Mouse (Mus musculus) adrenal gland, postnatal 36 days (tissue): ENCODE data around the gene Tekt5. TPM values are rescaled to one million over a fixed set of nuclear protein-coding genes. Genes with fewer than 3 reads are reported as not detected.

Experiments used
- DNase-seq, 2 experiments: peaks; one replicate each; pipeline ENCODE4 v3.0.0; 2021; ENCODE audit warnings: mixed read lengths in 1 of 2
- long read RNA-seq, 2 experiments: library from polyadenylated mRNA; stranded (forward); transcript quantifications; one replicate each; pipeline ENCODE4 v2.0.0; 2021; ENCODE audit warnings: borderline sequencing depth in 2 of 2
- total RNA-seq, 2 experiments: library from RNA; stranded (reverse); gene quantifications; 2 replicates each; pipeline ENCODE4 v1.2.3; 2021

Tekt5 gene
- total RNA-seq = not detected
- long read RNA-seq, experiment 1 = 0 reads
- long read RNA-seq, experiment 2 = 0 reads

DNA sequence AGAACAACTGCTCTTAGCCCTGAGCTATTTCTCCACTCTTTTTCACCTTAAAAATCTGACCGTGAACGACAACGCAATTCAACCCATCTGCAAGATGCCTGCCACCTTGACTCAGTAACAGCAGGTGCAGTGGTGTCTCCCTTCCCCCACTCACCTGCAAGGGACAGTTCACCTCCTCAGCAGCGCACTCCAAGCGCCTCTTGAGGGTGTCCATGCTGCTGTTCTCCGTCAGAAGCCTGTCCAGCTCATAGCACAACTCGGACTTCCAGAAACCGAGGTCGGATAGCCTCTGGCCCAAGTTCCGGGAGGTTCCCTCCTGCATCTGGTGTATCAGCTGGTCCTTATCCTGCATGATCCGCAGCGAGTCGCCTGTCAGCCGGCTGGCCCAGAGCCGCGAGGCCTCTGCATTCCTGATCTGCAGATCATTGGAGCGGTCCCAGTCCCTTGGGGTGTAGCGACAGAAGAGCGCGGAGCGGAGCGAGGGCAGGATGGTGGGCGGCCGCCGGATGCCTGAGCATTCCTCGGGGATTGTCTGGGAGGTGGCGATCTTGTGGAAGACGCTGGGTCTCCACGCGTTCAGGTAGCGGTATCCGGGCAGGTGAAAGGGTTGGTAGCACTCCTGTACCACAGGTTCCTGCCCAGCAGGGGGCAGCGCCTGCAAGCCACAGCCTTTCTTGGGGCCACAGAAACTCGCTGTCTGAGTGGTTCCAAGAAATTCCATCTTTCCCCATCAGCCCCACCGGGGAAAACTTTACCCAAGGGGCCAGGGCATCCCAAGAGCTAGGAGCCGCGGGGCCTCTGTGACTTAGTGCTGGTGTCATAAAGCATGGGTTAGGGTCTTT, at the start of gene Tekt5:
TSS of gene Tekt5 (minus strand) at position 792 of the 842 bp plus-strand sequence.
- DNase-seq = peak; percentile 43 to 49

DNA sequence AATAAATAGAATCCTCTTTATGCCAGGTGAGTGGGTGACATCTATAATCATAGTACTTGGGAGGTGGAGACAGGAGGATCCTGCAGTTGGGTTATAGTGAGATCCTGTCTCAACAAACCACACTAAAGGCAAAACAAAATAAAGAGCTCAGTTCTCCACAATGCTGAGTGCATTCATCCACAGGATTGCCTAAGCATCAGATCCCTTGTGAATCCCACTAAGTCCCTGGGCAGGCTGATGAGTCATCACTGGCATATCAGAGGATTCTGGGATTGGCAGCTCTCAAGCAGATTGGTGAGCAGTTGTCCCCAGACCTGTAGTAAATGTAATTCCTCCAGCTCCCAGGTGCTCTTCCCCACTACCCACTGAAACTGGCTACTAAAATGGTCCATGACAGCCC, 48.4 kb upstream of the Tekt5 start:
- DNase-seq = no peak

DNA sequence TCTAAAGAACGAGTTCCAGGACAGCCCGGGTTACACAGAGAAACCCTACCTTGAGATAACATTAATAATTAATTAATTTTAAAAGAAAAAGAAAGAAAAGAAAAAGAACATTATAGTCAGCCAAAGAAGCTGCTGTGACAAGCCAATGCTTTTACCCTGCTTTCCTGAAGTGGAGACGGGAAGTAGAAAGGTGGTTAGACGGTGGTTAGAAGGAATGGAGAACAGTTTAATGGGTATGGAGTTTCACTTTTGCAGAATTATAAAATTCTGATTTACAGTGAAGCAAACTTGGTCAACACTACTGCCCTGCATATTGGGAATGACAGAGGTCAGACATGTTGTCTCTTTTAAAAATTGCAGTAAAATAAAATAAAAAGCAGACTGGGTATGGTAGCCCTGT, 46.5 kb upstream of the Tekt5 start:
- DNase-seq = no peak

DNA sequence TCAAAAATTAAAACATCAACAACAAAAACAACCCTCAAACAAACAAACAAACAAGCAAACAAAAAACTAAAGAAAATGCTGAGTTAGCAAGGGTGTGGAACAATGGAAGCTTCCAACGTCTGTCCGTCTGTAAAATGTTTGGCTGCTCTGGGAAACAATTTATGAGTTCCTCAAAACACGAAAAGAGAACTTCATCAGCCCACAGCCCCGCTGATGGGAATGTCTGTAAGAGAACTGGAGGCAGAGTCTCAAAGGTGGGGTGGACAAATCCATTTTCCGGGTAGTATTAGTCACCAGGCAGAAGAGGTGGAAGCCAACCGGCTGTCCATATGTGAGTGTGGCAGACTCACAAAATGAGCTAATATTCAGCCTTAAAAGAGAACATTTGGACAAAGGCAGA, 46.0 kb upstream of the Tekt5 start:
- DNase-seq = no peak

DNA sequence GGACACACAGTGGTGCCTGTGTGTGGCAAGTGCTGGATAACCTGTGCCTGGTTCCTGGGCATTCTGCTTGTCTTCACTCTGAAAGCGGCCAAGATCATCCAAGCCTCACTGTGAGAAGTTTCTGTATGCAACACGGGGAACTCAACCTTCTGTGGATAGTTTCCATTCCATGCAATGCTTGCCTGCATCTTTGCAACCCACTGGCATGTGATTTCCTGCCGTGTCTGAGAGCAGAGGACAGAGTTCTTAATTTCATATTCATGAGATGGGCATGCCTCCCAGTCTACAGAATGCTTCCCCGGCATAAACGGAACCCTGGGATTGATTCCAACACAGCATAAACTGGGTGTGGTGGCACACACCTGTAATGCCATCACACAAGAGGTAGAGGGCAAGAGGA, 42.8 kb upstream of the Tekt5 start:
- no peak for DNase-seq

DNA sequence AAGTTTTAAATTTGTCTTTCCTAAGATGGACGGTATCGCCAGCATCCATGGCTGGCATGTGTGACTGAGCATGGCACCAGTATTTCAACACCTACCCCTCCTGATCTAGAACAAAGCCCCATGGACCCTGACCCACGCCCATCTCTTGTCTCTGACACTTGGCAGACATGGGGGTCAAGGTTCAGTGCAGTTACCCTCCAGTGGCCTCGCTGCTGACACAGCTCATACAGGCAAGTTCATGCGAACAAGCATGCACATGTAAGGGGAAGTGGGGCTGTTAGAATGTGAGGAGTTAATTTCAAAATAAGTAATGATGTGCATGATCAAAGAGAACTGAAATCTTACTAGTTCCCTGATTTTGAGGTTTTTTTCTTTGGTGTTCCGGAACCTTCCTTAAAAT, 40.9 kb upstream of the Tekt5 start:
- DNase-seq = no peak

DNA sequence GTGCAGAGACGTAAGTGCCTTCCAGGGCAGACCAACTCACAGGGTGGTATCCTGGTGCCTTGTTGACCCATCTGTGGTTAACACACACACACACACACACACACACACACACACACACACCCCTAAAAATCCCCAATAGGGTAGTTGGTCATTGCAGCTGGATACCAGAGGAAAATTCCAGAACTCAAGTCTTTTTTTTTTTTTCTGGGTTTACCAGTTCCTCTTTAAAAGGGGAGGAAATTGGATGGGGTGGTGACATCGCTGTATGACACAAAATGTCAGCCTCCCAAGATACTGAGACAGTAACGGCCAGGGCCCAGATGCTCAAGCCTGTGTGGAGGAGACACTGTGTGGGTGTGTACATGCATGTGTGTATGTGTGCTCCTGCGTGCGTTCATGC, 38.1 kb upstream of the Tekt5 start:
- no peak for DNase-seq

DNA sequence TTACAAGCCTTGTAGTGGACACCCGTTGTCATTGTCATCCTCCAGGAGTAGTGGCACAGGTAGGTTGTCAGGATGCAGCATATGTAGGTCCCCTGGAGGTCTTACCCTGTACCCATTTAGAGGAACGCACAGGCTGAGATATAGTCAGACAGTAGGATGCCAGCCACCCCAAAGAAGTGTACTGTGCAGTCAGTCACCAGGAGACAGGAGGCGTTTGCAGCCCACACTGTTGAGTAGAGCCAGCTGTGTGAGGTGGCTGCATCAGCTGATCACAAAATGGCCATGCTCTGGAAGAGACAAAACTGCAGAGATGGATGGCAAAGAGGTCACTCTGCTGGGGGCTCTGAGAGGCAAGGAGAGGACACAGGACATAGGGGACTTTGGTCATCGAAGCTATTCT, 37.1 kb upstream of the Tekt5 start:
- DNase-seq = no peak

DNA sequence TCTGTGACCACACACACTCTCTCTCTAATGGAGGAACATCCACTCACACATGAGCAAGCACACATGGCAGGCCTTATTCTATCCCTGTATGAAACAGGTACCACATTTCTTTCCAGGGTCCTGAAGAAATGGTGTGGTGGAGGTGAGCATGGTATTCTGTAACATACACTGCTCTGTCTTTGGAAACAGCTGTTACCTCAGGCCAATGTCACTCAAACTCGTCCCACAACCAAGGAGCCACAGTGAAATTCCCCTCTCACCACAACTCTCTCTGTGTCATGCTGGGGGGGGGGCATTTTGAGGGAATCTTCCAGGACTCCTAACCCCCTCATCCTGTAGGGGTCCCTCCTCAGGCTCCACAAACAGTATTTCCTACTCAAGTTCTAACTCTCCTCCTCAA, 36.6 kb upstream of the Tekt5 start:
- DNase-seq = no peak

DNA sequence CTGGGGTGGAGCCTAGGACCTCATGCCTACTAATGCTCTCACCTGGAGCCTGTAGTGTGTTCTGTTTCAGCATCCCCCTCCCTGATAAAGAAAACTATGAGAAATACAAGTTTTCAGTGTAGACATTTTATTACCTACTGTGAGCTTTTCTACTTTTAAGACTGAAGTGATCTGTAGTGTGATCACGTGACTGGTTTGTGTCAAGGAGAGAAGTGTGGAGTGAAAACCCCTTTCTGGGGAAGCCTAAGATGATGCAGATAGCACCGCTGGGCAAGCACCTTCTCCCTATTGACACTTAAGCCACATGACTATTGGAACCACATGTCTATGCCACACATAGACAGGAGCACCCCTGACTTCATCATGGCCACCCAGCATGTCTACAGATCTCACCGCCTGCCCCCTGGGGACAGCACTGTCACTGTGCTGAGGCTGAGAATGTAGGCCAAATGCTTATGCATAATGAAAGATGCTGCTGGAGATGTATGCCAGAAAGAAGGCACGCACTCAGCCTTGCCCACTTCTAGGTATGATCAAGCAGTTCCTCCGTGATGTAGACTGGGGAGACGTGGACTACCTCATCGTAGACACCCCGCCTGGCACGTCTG, 25.3 kb upstream of the Tekt5 start:
- no peak for DNase-seq

DNA sequence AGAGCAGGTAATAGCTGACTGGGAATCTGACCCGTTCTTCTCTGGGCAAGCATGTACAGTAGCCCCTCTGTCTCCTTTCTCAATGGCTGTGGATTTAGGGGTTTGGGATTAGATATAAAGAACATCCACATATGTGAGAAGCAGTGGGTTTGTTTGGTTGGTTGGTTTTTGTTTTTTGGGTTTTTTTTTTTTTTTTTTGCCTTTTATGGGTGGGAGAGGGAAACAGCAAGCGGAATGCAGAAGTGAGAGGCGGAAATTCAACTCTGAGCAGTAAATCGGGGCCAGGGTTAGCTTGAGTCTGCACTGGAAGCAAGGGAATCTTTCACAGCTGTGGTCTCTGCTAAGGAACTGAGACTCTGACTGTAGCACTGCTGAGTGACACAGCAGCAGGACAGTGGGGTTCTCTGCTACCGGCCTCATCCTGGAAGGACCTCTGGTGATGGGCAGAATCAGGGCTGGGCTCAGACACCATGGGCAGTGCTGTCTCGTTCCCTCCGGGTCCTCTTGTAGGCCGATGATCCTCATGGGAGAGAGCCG, 22.5 kb upstream of the Tekt5 start:
- no peak for DNase-seq

DNA sequence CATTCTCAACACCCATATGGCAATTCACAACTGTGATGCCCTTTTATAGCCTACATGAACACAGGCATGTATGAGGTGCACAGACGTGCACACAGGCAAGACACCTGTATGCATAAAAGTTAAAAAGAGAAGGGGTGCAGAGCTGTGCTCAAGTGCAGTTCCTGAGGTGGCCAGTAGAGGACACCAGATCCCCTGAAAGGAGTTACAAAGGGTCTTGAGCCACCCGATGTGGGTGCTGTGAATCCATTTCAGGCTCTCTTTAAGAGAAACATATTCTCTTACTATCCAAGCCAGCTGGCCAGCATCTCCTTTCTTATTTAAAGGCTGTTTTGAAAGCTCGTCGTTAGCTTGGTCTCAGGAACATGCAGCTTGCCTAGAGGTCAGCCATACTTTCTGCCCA, 21.6 kb upstream of the Tekt5 start:
- DNase-seq = no peak

DNA sequence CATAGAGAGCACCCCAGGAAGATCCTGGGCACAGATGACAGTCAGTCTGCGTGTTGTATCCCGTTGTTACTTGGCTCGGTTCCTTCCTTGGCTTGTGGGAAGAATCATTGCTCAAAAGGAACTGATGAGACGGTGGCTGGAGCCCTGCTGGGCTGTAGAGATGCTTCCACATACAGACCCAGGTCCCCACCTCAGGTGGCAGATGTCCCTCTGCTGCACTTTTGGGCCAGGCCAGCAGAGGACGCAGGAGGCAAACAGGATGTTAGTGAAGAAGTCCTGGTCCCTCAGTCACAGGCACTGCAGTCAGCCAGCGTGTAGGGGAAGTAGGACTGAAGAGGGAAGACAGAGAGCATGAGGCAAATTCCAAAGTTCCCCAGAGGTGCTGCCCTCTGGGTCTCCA, 20.7 kb upstream of the Tekt5 start:
- peak; percentile 12 to 42 for DNase-seq

DNA sequence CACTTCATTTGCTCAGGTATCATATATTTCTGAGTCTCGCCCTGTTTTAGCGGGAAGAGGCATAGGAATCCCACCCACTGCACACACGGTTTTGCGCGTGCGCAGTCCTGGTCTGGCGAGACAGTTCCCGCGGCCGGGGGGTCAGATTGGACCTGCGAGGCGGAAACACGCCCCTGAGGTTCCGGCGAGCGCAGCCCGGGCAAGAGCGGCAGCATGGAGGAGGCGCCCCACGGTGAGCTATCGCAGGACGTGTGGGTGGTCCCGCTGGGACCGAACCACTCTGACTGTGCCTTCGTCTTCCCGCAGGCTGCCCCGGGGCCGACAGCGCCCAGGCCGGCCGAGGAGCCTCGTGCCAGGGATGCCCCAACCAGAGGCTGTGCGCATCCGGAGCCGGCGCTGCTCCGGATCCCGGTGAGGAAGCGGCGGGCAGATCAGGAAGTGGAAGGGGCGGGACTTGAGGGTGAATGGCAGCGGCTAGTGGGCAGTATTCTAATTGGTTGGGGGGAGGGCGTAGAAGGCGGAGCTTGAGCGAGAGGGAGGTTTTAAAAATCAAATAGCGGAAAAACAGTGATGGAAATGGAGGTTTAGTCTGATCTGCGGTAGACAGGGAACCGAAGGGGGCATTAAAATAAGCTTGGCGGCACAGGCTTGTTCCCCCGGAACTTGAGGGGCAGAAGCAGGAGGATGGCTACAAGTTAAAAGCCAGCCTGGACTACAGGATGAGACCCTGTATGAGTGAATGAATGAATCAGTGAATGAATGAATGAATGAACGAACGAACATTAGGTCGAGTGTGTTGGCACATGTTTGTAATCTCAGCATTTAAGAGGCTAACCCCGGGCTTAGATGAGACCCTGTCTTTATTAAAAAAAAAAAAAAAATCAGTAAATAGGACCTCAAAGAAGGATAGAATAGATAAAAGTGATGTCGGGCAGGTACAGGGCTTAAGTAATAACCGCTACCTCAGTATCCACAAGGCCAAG, 16.8 kb upstream of the Tekt5 start, which contains the start of gene Nubp1:
TSS of gene Nubp1 (plus strand) at position 185 of the 983 bp plus-strand sequence.
- peak; percentile 94 to 96 for DNase-seq

DNA sequence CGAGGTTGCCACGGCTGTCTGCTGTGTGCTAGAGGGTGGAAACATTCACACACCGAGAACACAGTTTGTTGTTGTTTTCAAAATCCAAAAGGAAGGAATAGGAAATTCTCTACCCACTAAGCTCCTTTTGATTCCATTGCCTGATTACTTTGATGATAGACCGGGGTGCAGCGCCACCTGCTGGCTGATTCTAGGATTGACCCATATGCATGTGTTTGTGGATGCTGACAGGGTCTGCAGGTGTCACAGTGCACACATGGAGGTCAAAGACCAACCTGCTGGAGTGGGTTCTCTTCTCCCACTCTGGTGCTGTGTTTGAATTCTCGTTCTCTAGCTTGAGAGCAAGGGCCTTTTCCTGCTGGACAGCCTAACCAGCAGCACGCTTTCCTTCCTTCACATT, 3.9 kb upstream of the Tekt5 start:
- peak; percentile 82 to 86 for DNase-seq

DNA sequence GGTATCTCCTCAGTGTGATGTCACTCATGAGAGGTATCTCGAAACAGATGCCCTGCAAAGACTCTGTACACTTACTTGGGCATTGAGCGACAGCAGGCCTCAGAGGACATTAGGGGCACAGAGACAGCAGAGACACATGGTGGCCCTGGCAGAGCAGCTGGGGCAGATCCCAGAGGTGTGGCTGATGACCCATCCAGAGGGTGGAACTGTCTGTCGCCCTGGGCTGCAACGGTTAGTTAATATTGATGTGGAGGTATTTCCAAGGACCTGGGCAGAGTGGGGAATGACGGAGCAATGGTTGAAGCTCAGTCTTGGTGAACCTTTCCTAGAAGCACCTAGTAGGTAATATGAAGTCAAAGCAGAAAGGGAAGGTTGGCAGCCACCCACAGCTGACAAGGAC, 3.5 kb upstream of the Tekt5 start:
- DNase-seq = no peak

DNA sequence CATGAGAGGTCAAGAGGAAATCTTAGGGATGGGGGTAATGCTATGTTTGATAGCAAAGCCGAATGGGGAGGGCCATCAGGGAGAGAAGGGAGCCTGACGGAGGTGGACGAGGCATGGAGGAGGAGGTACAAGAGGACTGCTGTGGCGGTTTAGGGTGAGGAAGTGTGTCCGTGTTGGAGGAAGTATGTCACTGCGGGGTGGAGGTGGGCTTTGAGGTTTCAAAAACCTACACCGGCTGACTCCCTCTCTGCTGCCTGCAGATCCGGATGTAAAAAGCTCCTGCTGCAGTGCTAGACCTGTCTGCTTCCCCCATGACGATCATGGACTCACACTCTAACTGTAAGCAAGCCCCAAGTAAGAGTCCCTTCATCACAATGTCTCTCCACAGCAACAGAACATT, 2.7 kb downstream of the Tekt5 start:
- no peak for DNase-seq

DNA sequence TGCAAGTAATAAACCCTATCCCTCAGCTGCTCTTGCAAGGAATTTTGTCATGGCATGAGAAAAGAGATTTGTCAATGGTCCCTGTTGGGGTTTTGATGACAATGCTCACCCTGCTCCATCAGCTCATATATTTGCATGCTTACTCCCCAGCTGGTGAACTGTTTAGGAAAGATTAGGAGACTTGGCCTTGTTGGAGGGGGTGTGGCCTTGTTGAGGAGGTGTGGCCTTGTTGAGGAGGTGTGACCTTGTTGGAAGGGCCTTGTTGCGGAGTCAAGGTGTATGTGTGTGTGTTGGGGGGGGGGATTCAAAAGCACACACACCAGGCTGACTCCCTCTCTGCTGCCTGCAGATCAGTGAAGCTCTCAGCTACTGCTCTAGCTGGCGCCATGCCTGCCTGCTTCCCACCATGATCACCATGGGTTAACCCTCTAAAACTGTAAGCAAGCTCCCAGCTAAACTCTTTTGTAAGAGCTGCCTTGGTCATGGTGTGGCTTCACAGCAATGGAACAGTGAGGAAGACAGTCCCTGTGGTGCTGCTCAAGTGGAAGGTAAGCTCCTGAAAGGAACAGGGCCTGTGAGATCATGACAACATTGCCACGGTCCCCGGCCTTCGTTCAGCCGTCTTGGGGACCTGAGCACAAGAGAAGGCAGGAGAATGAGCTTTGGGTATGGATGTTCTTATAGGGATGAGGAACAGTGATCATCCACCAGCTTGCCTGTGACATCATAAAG, 6.5 kb downstream of the Tekt5 start:
- no peak for DNase-seq

DNA sequence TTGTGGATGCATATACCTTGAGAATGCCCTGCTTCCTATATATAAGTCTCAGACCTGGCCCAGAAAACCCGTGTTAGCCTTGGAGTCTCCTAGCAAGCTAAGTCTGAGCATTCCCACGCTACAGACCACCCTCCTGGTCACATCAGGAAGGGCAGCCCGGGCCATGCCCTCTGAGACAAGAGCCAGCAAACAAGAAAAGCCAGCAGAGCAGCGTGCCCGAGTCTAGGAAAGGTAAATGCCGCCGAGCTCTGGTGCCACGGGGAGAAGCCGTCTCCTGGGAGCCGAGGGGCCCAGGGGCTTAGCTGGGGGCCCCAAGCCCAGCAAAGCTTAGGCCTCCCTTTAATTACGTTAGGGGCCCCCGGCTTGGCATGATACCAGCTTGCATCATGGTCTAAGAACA, 10.0 kb downstream of the Tekt5 start:
- DNase-seq = no peak

DNA sequence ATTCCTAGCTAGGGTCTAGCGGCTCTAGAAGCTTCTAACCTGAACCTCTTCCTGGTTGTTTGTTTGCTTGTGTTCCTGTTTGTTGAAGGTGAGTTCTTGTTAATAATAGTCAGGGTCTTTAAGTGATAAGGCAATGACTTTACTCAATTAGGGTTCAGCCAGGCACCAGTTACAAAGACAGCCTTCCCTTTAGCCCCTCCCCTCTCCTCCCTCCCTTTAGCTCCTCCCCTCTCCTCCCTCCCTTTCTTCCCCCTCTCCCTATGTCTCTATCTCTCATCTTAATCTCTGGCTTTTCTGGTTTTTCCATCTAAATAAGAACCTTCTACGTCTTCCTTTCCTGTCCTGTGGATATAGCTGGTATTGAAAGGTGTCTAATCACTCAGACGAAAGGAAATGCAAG, 10.7 kb downstream of the Tekt5 start:
- DNase-seq = peak in 1 of 2 experiments; percentile 7

DNA sequence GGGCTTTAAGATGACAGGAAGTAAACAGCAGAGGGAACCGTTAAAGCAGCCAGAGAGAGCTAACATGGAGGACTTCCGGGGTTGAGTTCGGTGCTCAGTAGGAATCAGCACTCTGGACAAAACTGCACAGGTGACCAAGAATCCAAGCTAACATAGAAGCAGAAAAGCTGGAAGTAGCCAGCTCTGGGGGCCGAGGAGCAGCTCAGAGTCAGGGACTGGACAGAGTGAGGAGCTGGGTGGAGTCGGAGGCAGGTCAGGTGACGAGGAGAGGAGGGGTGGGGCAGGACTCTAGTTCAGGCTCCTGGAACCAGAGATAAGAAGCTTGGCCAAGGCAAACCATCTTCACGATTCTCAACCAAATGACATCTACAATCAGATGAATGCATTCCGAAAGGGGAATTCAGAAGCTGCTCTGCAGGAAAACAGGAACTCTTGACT, 11.2 kb downstream of the Tekt5 start:
- DNase-seq = peak; percentile 25 to 48
